ENCODE assay signal across 29 mouse cellular contexts in the genomic region with DNA sequence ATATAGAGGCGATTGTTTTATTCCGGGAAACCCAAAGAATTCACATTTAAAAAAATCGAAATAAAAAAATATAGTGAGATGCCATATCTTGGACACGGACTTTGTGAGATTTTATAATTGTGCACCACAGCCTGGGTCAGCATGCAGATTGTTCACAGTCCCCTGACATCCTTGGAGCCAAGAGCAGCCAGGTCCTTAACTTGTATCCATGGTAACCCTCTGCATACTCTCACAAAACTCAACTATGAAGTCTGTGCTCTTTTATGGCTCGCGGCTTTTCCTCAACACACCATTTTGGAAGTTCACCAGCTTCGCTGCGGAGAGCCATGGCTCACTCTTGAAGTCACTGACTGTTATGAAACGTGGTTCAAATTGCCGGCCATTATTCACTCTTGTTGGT. TPM values are rescaled to one million over a fixed set of nuclear protein-coding genes. Genes with fewer than 3 reads are reported as not detected.
"Had no signal": no experiment of that assay in that cellular context is flagged by ENCODE, and none has a peak within 500 bp of the region (broad histone marks: within the 10 kb centered on the region; RNA-seq: fewer than 3 reads in every experiment).

No protein-coding gene starts in this region.

- H3K4me2 ChIP-seq: liver, embryonic 13.5 days; midbrain, embryonic 15.5 days; stomach, embryonic 15.5 days had no signal

- H3K27me3 ChIP-seq: midbrain, embryonic 15.5 days had no signal

- H3K36me3 ChIP-seq: liver, embryonic 13.5 days; midbrain, embryonic 10.5 days; midbrain, embryonic 15.5 days; stomach, embryonic 15.5 days had no signal

- H3K9ac ChIP-seq: liver, embryonic 13.5 days; midbrain, embryonic 15.5 days; stomach, embryonic 15.5 days had no signal

- ATAC-seq: intestine, postnatal 0 days; lung, postnatal 0 days; midbrain, embryonic 15.5 days had no signal

- H3K9me3 ChIP-seq: liver, embryonic 13.5 days; megakaryocyte, embryonic 14.5 days; midbrain, embryonic 10.5 days; midbrain, embryonic 15.5 days; stomach, embryonic 15.5 days had no signal

- H3K27ac ChIP-seq: kidney, postnatal 0 days; left cerebral cortex, adult 2 months; liver, embryonic 13.5 days; midbrain, embryonic 10.5 days; midbrain, embryonic 15.5 days; stomach, embryonic 15.5 days had no signal

- H3K4me3 ChIP-seq: left cerebral cortex, adult 2 months; liver, embryonic 13.5 days; megakaryocyte, embryonic 14.5 days; midbrain, embryonic 10.5 days; midbrain, embryonic 15.5 days; stomach, embryonic 15.5 days had no signal

- DNase-seq: kidney, adult 2 months; kidney, postnatal 25 days; layer of hippocampus, postnatal 36 days; liver, embryonic 13.5 days; lung, adult 2 months; lung, postnatal 36 days; right cerebral cortex, postnatal 25 days; spleen, adult 18-20 months; thymus, postnatal 25 days had no signal

- H3K4me1 ChIP-seq: midbrain, embryonic 15.5 days; stomach, embryonic 15.5 days had no signal

RNA-seq across cellular contexts. Expression of a gene that starts 14.7 kb away (rescaled TPM):
- polyA plus RNA-seq: kidney, adult 2 months; liver, adult 2 months had no signal

RNA-seq across cellular contexts. Expression of a gene that starts 16.7 kb away (rescaled TPM):
- total RNA-seq: layer of hippocampus, adult 8-10 months; layer of hippocampus, postnatal 10 days; layer of hippocampus, postnatal 36 days; left cerebral cortex, adult 2 months; left cerebral cortex, postnatal 10 days; left cerebral cortex, postnatal 36 days; liver, adult 2 months had no signal
- polyA plus RNA-seq: intestine, postnatal 0 days; kidney, adult 2 months; kidney, embryonic 14.5 days; kidney, postnatal 0 days; limb, embryonic 11.5 days; limb, embryonic 14.5 days; liver, adult 2 months; liver, embryonic 13.5 days; liver, embryonic 16.5 days; lung, postnatal 0 days; midbrain, embryonic 10.5 days; midbrain, embryonic 15.5 days; neural tube, embryonic 14.5 days; stomach, embryonic 15.5 days had no signal

RNA-seq across cellular contexts. Expression of a gene that starts 19.9 kb away (rescaled TPM):
- total RNA-seq: layer of hippocampus, postnatal 36 days; left cerebral cortex, adult 2 months; liver, adult 2 months had no signal
- polyA plus RNA-seq: intestine, postnatal 0 days; kidney, adult 2 months; kidney, embryonic 14.5 days; kidney, postnatal 0 days; limb, embryonic 11.5 days; limb, embryonic 14.5 days; liver, adult 2 months; liver, embryonic 13.5 days; liver, embryonic 16.5 days; lung, adult 2 months; lung, postnatal 0 days; midbrain, embryonic 10.5 days; midbrain, embryonic 15.5 days; neural tube, embryonic 11.5 days; neural tube, embryonic 14.5 days; thymus, postnatal 0 days had no signal
